Mouse (Mus musculus): Measurements from ENCODE around the gene Ttc6.

DNA sequence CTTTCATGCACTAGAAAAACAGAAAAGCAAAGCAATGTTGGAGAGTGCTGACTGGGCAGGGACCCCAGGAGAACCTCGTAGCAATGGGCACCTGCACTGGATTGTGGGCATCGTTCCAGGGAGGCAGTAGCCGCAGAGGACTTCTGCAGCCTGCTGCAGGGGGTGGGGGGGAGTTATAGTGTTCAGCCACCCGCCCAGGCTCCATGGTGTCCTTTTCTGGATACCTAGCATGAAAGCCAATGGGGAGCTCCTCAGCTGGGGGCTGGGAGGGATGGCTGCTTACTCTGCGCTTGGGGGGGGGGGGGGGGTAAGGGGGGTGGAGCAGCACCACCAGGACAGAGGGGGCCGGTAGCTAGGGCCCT is 29.4 kb upstream of the Ttc6 start:
- TF ChIP-seq GATA1 (IDR thresholded peaks at IDR 0.05; ENCODE audit: low read length) (no peak), TAL1 (IDR thresholded peaks at IDR 0.05; ENCODE audit: low read length) (no peak)

All from erythroblast, embryonic 14.5 days (primary cell).